Mouse (Mus musculus): Measurements from ENCODE around the gene Bmi1. TPM values are rescaled to one million over a fixed set of nuclear protein-coding genes. Genes with fewer than 3 reads are reported as not detected.

Bmi1 gene
- polyA plus RNA-seq, 1 experiment from 2014 or later: 14.0 TPM

- ATAC-seq: no peak
- H3K27ac ChIP-seq (ENCODE audit: low read depth, low read length): no peak overlapping the region
- H3K9ac ChIP-seq (ENCODE audit: low read depth, low read length): no peak overlapping the region
- no peak overlapping the region for H3K4me3 ChIP-seq (ENCODE audit: low read length)
- no peaks in the 10 kb centered on the region for H3K36me3 ChIP-seq (ENCODE audit: control insufficient read depth, insufficient read depth, low read length)
- H3K9me3 ChIP-seq (ENCODE audit: control insufficient read depth, low read length): no peaks in the 10 kb centered on the region
- no peak overlapping the region; the same call in 1 of the 2 replicates for H3K4me2 ChIP-seq (ENCODE audit: low read length)
- peaks cover 11% of the 10 kb centered on the region for H3K4me1 ChIP-seq (ENCODE audit: control insufficient read depth, insufficient read depth, low read depth, low read length)
- no peaks in the 10 kb centered on the region for H3K27me3 ChIP-seq (replicated peaks; ENCODE audit: control insufficient read depth, insufficient read depth, low read length)
- 57% methylated on average over 4 of the region's 4 CpGs for WGBS
Measured at GRCm38 (mm10) chr2:18673766-18674165, 3.1 kb upstream of the Bmi1 start.

- no peak overlapping the region for H3K27ac ChIP-seq (ENCODE audit: low read depth, low read length)
- no peak for ATAC-seq
- no peaks in the 10 kb centered on the region for H3K36me3 ChIP-seq (ENCODE audit: control insufficient read depth, insufficient read depth, low read length)
- no peaks in the 10 kb centered on the region for H3K9me3 ChIP-seq (ENCODE audit: control insufficient read depth, low read length)
- H3K4me3 ChIP-seq (ENCODE audit: low read length): no peak overlapping the region
- no peak overlapping the region for H3K9ac ChIP-seq (ENCODE audit: low read depth, low read length)
- no peak overlapping the region for H3K4me2 ChIP-seq (ENCODE audit: low read length)
- H3K27me3 ChIP-seq (replicated peaks; ENCODE audit: control insufficient read depth, insufficient read depth, low read length): no peaks in the 10 kb centered on the region
- 79% methylated on average over 4 of the region's 4 CpGs for WGBS
- H3K4me1 ChIP-seq (ENCODE audit: control insufficient read depth, insufficient read depth, low read depth, low read length): peaks cover 11% of the 10 kb centered on the region
Measured at GRCm38 (mm10) chr2:18674193-18674902, 2.5 kb upstream of the Bmi1 start.

GRCm38 (mm10) chr2:18675681-18676456, 949 bp upstream of the Bmi1 start:
- 12% methylated on average over 34 of the region's 42 CpGs for WGBS
- no peaks in the 10 kb centered on the region for H3K36me3 ChIP-seq (ENCODE audit: control insufficient read depth, insufficient read depth, low read length)
- H3K9ac ChIP-seq (ENCODE audit: low read depth, low read length): peak overlapping the region; percentile 96
- peaks cover 4% of the 10 kb centered on the region; the same call in 1 of the 2 replicates for H3K27me3 ChIP-seq (replicated peaks; ENCODE audit: control insufficient read depth, insufficient read depth, low read length)
- no peaks in the 10 kb centered on the region for H3K9me3 ChIP-seq (ENCODE audit: control insufficient read depth, low read length)
- peak overlapping the region; percentile 96 for H3K27ac ChIP-seq (ENCODE audit: low read depth, low read length)
- ATAC-seq: no peak
- H3K4me3 ChIP-seq (ENCODE audit: low read length): peak overlapping the region; percentile 75
- H3K4me1 ChIP-seq (ENCODE audit: control insufficient read depth, insufficient read depth, low read depth, low read length): peaks cover 16% of the 10 kb centered on the region
- peak overlapping the region; percentile 80 for H3K4me2 ChIP-seq (ENCODE audit: low read length)

- Histone ChIP-seq H3K36me3 (ENCODE audit: control insufficient read depth, insufficient read depth, low read length) (no peaks in the 10 kb centered on the region), H3K4me1 (ENCODE audit: control insufficient read depth, insufficient read depth, low read depth, low read length) (peaks cover 19% of the 10 kb centered on the region), H3K4me2 (ENCODE audit: low read length) (peak overlapping the region; percentile 80), H3K27ac (ENCODE audit: low read depth, low read length) (peak overlapping the region; percentile 96), H3K4me3 (ENCODE audit: low read length) (peak overlapping the region; percentile 75), H3K9me3 (ENCODE audit: control insufficient read depth, low read length) (no peaks in the 10 kb centered on the region), H3K27me3 (replicated peaks; ENCODE audit: control insufficient read depth, insufficient read depth, low read length) (peaks cover 6% of the 10 kb centered on the region; the same call in 1 of the 2 replicates), H3K9ac (ENCODE audit: low read depth, low read length) (peak overlapping the region; percentile 96)
- peak; percentile 89 for ATAC-seq
- WGBS: 0% methylated on average over 4 of the region's 64 CpGs
Measured at GRCm38 (mm10) chr2:18676457-18676935, 322 bp upstream of the Bmi1 start.

- Histone ChIP-seq H3K9me3 (ENCODE audit: control insufficient read depth, low read length) (no peaks in the 10 kb centered on the region), H3K4me1 (ENCODE audit: control insufficient read depth, insufficient read depth, low read depth, low read length) (peaks cover 19% of the 10 kb centered on the region), H3K4me2 (ENCODE audit: low read length) (peak overlapping the region; percentile 80), H3K27ac (ENCODE audit: low read depth, low read length) (peak overlapping the region; percentile 96), H3K9ac (ENCODE audit: low read depth, low read length) (peak overlapping the region; percentile 96), H3K27me3 (replicated peaks; ENCODE audit: control insufficient read depth, insufficient read depth, low read length) (peaks cover 11% of the 10 kb centered on the region), H3K36me3 (ENCODE audit: control insufficient read depth, insufficient read depth, low read length) (peaks cover 2% of the 10 kb centered on the region; the same call in 1 of the 2 replicates), H3K4me3 (ENCODE audit: low read length) (peak overlapping the region; percentile 75)
- under 1% methylated on average over 41 of the region's 55 CpGs for WGBS
- peak; percentile 1; the same call in 1 of the 2 replicates for ATAC-seq
Measured at GRCm38 (mm10) chr2:18677631-18678471, 1.0 kb downstream of the Bmi1 start.

- no peak for ATAC-seq
- Histone ChIP-seq H3K9me3 (ENCODE audit: control insufficient read depth, low read length) (no peaks in the 10 kb centered on the region), H3K36me3 (ENCODE audit: control insufficient read depth, insufficient read depth, low read length) (peaks cover 7% of the 10 kb centered on the region), H3K4me2 (ENCODE audit: low read length) (no peak overlapping the region), H3K27me3 (replicated peaks; ENCODE audit: control insufficient read depth, insufficient read depth, low read length) (peaks cover 15% of the 10 kb centered on the region), H3K9ac (ENCODE audit: low read depth, low read length) (no peak overlapping the region), H3K4me3 (ENCODE audit: low read length) (no peak overlapping the region), H3K4me1 (ENCODE audit: control insufficient read depth, insufficient read depth, low read depth, low read length) (peaks cover 14% of the 10 kb centered on the region), H3K27ac (ENCODE audit: low read depth, low read length) (no peak overlapping the region)
- 56% methylated on average over 2 of the region's 2 CpGs for WGBS
Measured at GRCm38 (mm10) chr2:18679701-18680100, 2.9 kb downstream of the Bmi1 start.

- Histone ChIP-seq H3K27ac (ENCODE audit: low read depth, low read length) (no peak overlapping the region), H3K27me3 (replicated peaks; ENCODE audit: control insufficient read depth, insufficient read depth, low read length) (peaks cover 15% of the 10 kb centered on the region), H3K36me3 (ENCODE audit: control insufficient read depth, insufficient read depth, low read length) (peaks cover 7% of the 10 kb centered on the region), H3K4me2 (ENCODE audit: low read length) (peak overlapping the region; percentile 46), H3K4me1 (ENCODE audit: control insufficient read depth, insufficient read depth, low read depth, low read length) (peaks cover 14% of the 10 kb centered on the region), H3K4me3 (ENCODE audit: low read length) (peak overlapping the region; percentile 29), H3K9me3 (ENCODE audit: control insufficient read depth, low read length) (no peaks in the 10 kb centered on the region), H3K9ac (ENCODE audit: low read depth, low read length) (no peak overlapping the region)
- no peak for ATAC-seq
- WGBS: 8% methylated on average over 4 of the region's 4 CpGs
Measured at GRCm38 (mm10) chr2:18680501-18680900, 3.7 kb downstream of the Bmi1 start.

GRCm38 (mm10) chr2:18680961-18681360, 4.1 kb downstream of the Bmi1 start:
- peak overlapping the region; percentile 29 for H3K4me3 ChIP-seq (ENCODE audit: low read length)
- H3K36me3 ChIP-seq (ENCODE audit: control insufficient read depth, insufficient read depth, low read length): peaks cover 7% of the 10 kb centered on the region
- no peaks in the 10 kb centered on the region for H3K9me3 ChIP-seq (ENCODE audit: control insufficient read depth, low read length)
- peak overlapping the region; percentile 46 for H3K4me2 ChIP-seq (ENCODE audit: low read length)
- H3K4me1 ChIP-seq (ENCODE audit: control insufficient read depth, insufficient read depth, low read depth, low read length): peaks cover 14% of the 10 kb centered on the region
- peaks cover 15% of the 10 kb centered on the region for H3K27me3 ChIP-seq (replicated peaks; ENCODE audit: control insufficient read depth, insufficient read depth, low read length)
- no peak overlapping the region for H3K27ac ChIP-seq (ENCODE audit: low read depth, low read length)
- 3% methylated on average over 21 of the region's 29 CpGs for WGBS
- H3K9ac ChIP-seq (ENCODE audit: low read depth, low read length): 0 out of 2 replicates have a peak overlapping the region, but pooled peaks have one; percentile 23
- no peak for ATAC-seq
